Mouse (Mus musculus): Measurements from ENCODE around the gene Tspan6. TPM values are rescaled to one million over a fixed set of nuclear protein-coding genes. Genes with fewer than 3 reads are reported as not detected.

The Tspan6 gene
- polyA plus RNA-seq, 1 experiment from 2014 or later = 83.7 TPM

- Histone ChIP-seq H3K36me3 (ENCODE audit: control insufficient read depth, insufficient read depth, low read length) (no peaks in the 10 kb centered on the region), H3K9ac (ENCODE audit: low read length) (no peak overlapping the region), H3K4me1 (replicated peaks; ENCODE audit: control insufficient read depth, insufficient read depth) (no peaks in the 10 kb centered on the region), H3K27ac (replicated peaks) (no peak overlapping the region), H3K9me3 (ENCODE audit: control insufficient read depth, low read length) (no peaks in the 10 kb centered on the region), H3K4me3 (ENCODE audit: low read depth, low read length) (no peak overlapping the region), H3K4me2 (replicated peaks; ENCODE audit: low read depth) (no peak overlapping the region), H3K27me3 (ENCODE audit: control insufficient read depth, insufficient read depth, low read length) (no peaks in the 10 kb centered on the region)
- ATAC-seq (ENCODE audit: low FRiP score, low TSS enrichment) (no peak), DNase-seq (ENCODE audit: low spot score) (no peak)
- TF ChIP-seq CTCF (IDR thresholded peaks at IDR 0.05; ENCODE audit: low read depth) = no peak
- no peak for TF ChIP-seq EP300 (optimal IDR thresholded peaks at IDR 0.05)
- 92% methylated on average over 3 of the region's 3 CpGs for WGBS
Observed at GRCm38 (mm10) chrX:133887308-133887707, 10.9 kb downstream of the Tspan6 start.

- 85% methylated on average over 6 of the region's 6 CpGs for WGBS
- no peak overlapping the region for H3K9ac ChIP-seq (ENCODE audit: low read length)
- H3K27ac ChIP-seq (replicated peaks) = no peak overlapping the region
- no peaks in the 10 kb centered on the region for H3K9me3 ChIP-seq (ENCODE audit: control insufficient read depth, low read length)
- no peak overlapping the region for H3K4me3 ChIP-seq (ENCODE audit: low read depth, low read length)
- TF ChIP-seq CTCF (IDR thresholded peaks at IDR 0.05; ENCODE audit: low read depth) (no peak), EP300 (optimal IDR thresholded peaks at IDR 0.05) (no peak)
- ATAC-seq (ENCODE audit: low FRiP score, low TSS enrichment) (no peak), DNase-seq (ENCODE audit: low spot score) (no peak)
- H3K36me3 ChIP-seq (ENCODE audit: control insufficient read depth, insufficient read depth, low read length) = no peaks in the 10 kb centered on the region
- H3K4me2 ChIP-seq (replicated peaks; ENCODE audit: low read depth) = no peak overlapping the region
- H3K4me1 ChIP-seq (replicated peaks; ENCODE audit: control insufficient read depth, insufficient read depth) = no peaks in the 10 kb centered on the region
- H3K27me3 ChIP-seq (ENCODE audit: control insufficient read depth, insufficient read depth, low read length) = no peaks in the 10 kb centered on the region
Observed at GRCm38 (mm10) chrX:133869743-133870142, 28.5 kb downstream of the Tspan6 start.

- H3K4me3 ChIP-seq (ENCODE audit: low read depth, low read length) = no peak overlapping the region
- no peak for TF ChIP-seq EP300 (optimal IDR thresholded peaks at IDR 0.05)
- no peak for TF ChIP-seq CTCF (IDR thresholded peaks at IDR 0.05; ENCODE audit: low read depth)
- no peaks in the 10 kb centered on the region for H3K4me1 ChIP-seq (replicated peaks; ENCODE audit: control insufficient read depth, insufficient read depth)
- no peak overlapping the region for H3K4me2 ChIP-seq (replicated peaks; ENCODE audit: low read depth)
- DNase-seq (ENCODE audit: low spot score) = no peak
- 87% methylated on average over 4 of the region's 4 CpGs for WGBS
- H3K9me3 ChIP-seq (ENCODE audit: control insufficient read depth, low read length) = no peaks in the 10 kb centered on the region
- no peak for ATAC-seq (ENCODE audit: low FRiP score, low TSS enrichment)
- H3K27me3 ChIP-seq (ENCODE audit: control insufficient read depth, insufficient read depth, low read length) = no peaks in the 10 kb centered on the region
- no peak overlapping the region for H3K9ac ChIP-seq (ENCODE audit: low read length)
- H3K27ac ChIP-seq (replicated peaks) = no peak overlapping the region
- H3K36me3 ChIP-seq (ENCODE audit: control insufficient read depth, insufficient read depth, low read length) = no peaks in the 10 kb centered on the region
Observed at GRCm38 (mm10) chrX:133853637-133854036, 44.6 kb downstream of the Tspan6 start.

GRCm38 (mm10) chrX:133850680-133851079, 47.5 kb downstream of the Tspan6 start, which contains the start of gene Tnmd:
TSS of gene Tnmd (plus strand) at chrX:133850980.
- H3K4me2 ChIP-seq (replicated peaks; ENCODE audit: low read depth) = no peak within 1 kb of the TSS
- ATAC-seq (ENCODE audit: low FRiP score, low TSS enrichment) (no peak), DNase-seq (ENCODE audit: low spot score) (no peak)
- H3K9me3 ChIP-seq (ENCODE audit: control insufficient read depth, low read length) = no peaks in the 10 kb centered on the region
- no peak within 1 kb of the TSS for H3K27ac ChIP-seq (replicated peaks)
- H3K36me3 ChIP-seq (ENCODE audit: control insufficient read depth, insufficient read depth, low read length) = no peaks in the 10 kb centered on the region
- no peak within 1 kb of the TSS for H3K9ac ChIP-seq (ENCODE audit: low read length)
- TF ChIP-seq CTCF (IDR thresholded peaks at IDR 0.05; ENCODE audit: low read depth) (no peak), EP300 (optimal IDR thresholded peaks at IDR 0.05) (no peak)
- no peaks in the 10 kb centered on the region for H3K4me1 ChIP-seq (replicated peaks; ENCODE audit: control insufficient read depth, insufficient read depth)
- WGBS = 75% methylated on average over 5 of the region's 5 CpGs
- no peaks in the 10 kb centered on the region for H3K27me3 ChIP-seq (ENCODE audit: control insufficient read depth, insufficient read depth, low read length)
- H3K4me3 ChIP-seq (ENCODE audit: low read depth, low read length) = no peak within 1 kb of the TSS

Other genes with a start within 250 kb of the Tspan6 start
- gene Pcdh19, start 209.4 kb downstream of the Tspan6 start, polyA plus RNA-seq (2015; fragmentation: Nextera tagmentation; extraction: Ambion mirVana) = 1.2 and 2.5 TPM in 2 replicates
- 2.8 and 3.2 TPM in 2 replicates for gene Tnmd, start 47.4 kb downstream of the Tspan6 start, polyA plus RNA-seq (2015; fragmentation: Nextera tagmentation; extraction: Ambion mirVana)
- gene Srpx2, start 10.0 kb upstream of the Tspan6 start, polyA plus RNA-seq (2015; fragmentation: Nextera tagmentation; extraction: Ambion mirVana) = 7.2 and 7.4 TPM in 2 replicates
- gene Sytl4, start 83.4 kb upstream of the Tspan6 start, polyA plus RNA-seq (2015; fragmentation: Nextera tagmentation; extraction: Ambion mirVana) = 3.6 and 3.9 TPM in 2 replicates
- 12.2 and 12.8 TPM in 2 replicates for gene Cstf2, start 160.8 kb upstream of the Tspan6 start, polyA plus RNA-seq (2015; fragmentation: Nextera tagmentation; extraction: Ambion mirVana)